Mouse (Mus musculus) G1E (cell line): Measurements from ENCODE around the gene Gbgt1. TPM values are rescaled to one million over a fixed set of nuclear protein-coding genes. Genes with fewer than 3 reads are reported as not detected.

ENCODE experiments used
- ATAC-seq: 2 replicates; pipeline ENCODE4 v1.8.0; 2016; ENCODE audit warnings: mild to moderate bottlenecking; ENCODE audit not compliant: insufficient number of reproducible peaks, poor library complexity, low FRiP score, severe bottlenecking; ENCODE audit errors: extremely low read depth
- DNase-seq: peaks from one replicate; pipeline ENCODE4 v3.0.0; 2012; ENCODE audit warnings: low spot score
- H3K27me3 ChIP-seq: 2 replicates; pipeline ENCODE4 v1.6.1; 2012; ENCODE audit warnings: mild to moderate bottlenecking, low read length, inconsistent platforms; ENCODE audit not compliant: insufficient read depth
- H3K36me3 ChIP-seq: replicated peaks from 2 replicates; pipeline ENCODE3; 2012; ENCODE audit warnings: mild to moderate bottlenecking, inconsistent platforms
- H3K4me1 ChIP-seq: 2 replicates; pipeline ENCODE4 v1.6.1; 2012; ENCODE audit warnings: low read depth, low read length, inconsistent platforms, mixed read lengths; ENCODE audit not compliant: insufficient read depth
- H3K4me3 ChIP-seq: 2 replicates; pipeline ENCODE4 v1.5.1; 2012; ENCODE audit warnings: low read depth, mild to moderate bottlenecking, inconsistent platforms, low read length, moderate library complexity, mixed read lengths
- H3K9me3 ChIP-seq: replicated peaks from 2 replicates; pipeline ENCODE4 v1.6.1; 2012; ENCODE audit warnings: inconsistent platforms
- CTCF ChIP-seq: IDR thresholded peaks from 2 replicates; pipeline ENCODE4 v1.5.1; 2012; ENCODE audit warnings: low read depth, low read length, inconsistent platforms, mixed read lengths
- GATA1 ChIP-seq: IDR thresholded peaks from 2 replicates; pipeline ENCODE4 v1.6.1; 2012; ENCODE audit warnings: borderline replicate concordance, low read length, inconsistent platforms, mixed read lengths
- GATA2 ChIP-seq: IDR thresholded peaks from 2 replicates; pipeline ENCODE4 v1.6.1; 2012; ENCODE audit warnings: low read depth, low read length, inconsistent platforms, borderline replicate concordance
- POLR2AphosphoS5 ChIP-seq: IDR thresholded peaks from 2 replicates; pipeline ENCODE4 v1.6.1; 2012; ENCODE audit warnings: low read depth, low read length, inconsistent platforms; ENCODE audit not compliant: insufficient replicate concordance
- TAL1 ChIP-seq: conservative IDR thresholded peaks from 2 replicates; pipeline ENCODE4 v1.6.1; 2012; ENCODE audit warnings: low read depth, low read length, inconsistent platforms, mixed read lengths
- polyA plus RNA-seq: library from polyadenylated mRNA; stranded (reverse); fragments of >175 nt; gene quantifications from 2 replicates; pipeline ENCODE4 v1.2.3, GENCODE M21; 2012
- total RNA-seq, 2 experiments: library from RNA; stranded (forward) in 1 of 2; stranded (reverse) in 1 of 2; fragments of 200-1000 nt in 1 of 2; fragments of >200 nt in 1 of 2; fragmentation: Nextera tagmentation in 1 of 2; gene quantifications; 2 replicates each; pipeline ENCODE4 v1.2.3; 2014 to 2017

The Gbgt1 gene
- total RNA-seq (2014; fragmentation: Nextera tagmentation) (not detected in 2 replicates), total RNA-seq (2017) (not detected in 2 replicates), polyA plus RNA-seq (not detected in 2 replicates)

DNA sequence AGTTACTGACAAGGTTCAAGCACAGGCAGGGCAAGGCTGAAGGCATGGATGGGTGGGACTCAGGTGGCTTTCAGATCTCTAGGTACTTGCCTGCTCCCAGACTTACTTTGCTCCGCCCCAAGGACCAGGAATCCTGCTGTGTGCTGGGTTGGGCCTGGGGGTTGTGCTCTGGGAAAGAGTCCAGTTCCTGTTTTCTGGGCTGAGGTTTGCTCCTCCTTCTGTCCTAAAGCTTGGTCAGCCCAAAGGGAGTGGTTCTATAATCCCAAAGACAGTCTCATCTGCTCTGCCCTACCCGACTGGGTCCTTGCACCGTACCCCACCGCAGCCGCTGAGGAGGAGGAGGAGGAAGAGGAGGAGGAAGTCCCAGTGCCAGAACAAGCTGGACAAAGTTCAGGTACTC, at the start of gene Gbgt1:
Gbgt1 (plus strand) TSS at position 221 of the 400 bp plus-strand sequence.
- TF ChIP-seq POLR2AphosphoS5, result no peak
- no peak for TF ChIP-seq GATA1
- TF ChIP-seq GATA2, result no peak
- TF ChIP-seq CTCF, result no peak
- no peak for DNase-seq
- Histone ChIP-seq H3K36me3 (no peaks in the 10 kb centered on the region), H3K4me3 (no peak within 1 kb of the TSS), H3K9me3 (no peaks in the 10 kb centered on the region), H3K27me3 (peaks cover 25% of the 10 kb centered on the region), H3K4me1 (0 out of 2 replicates have a peak, but pooled peaks cover 2% of the 10 kb centered on the region)
- no peak for ATAC-seq

DNA sequence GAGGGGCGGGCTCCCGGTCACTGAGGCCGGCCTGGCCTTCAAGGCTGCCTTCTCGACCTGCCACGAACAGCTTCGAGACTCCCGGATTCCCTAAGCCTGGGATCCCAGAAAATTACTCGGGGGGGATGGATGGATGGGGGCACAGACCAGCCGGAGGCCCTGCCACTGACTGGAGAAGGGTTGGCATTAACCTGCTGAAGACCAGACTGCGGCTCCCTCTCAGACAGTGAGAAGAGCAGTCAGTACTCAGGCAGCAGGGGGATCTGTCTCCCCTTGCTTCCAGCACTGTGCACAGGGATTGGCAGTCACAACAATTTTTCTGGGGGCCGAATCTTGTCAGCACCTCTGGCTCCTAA, 49.4 kb upstream of the Gbgt1 start:
- ATAC-seq, result no peak
- Histone ChIP-seq H3K9me3 (peaks cover 9% of the 10 kb centered on the region), H3K27me3 (peaks cover 14% of the 10 kb centered on the region; the same call in 1 of the 2 replicates)

GRCm38 (mm10) chr2:28451663-28452062, 45.0 kb upstream of the Gbgt1 start:
- Histone ChIP-seq H3K4me3 (no peak overlapping the region), H3K4me1 (no peaks in the 10 kb centered on the region), H3K27me3 (peaks cover 25% of the 10 kb centered on the region; the same call in 1 of the 2 replicates), H3K36me3 (no peaks in the 10 kb centered on the region), H3K9me3 (peaks cover 5% of the 10 kb centered on the region; the same call in 1 of the 2 replicates)
- TF ChIP-seq POLR2AphosphoS5 (no peak), GATA1 (no peak), GATA2 (no peak), TAL1 (no peak), CTCF (no peak)
- no peak for DNase-seq
- ATAC-seq, result no peak

More for the DNA sequence above, 49.4 kb upstream of the Gbgt1 start:
- no peak for TF ChIP-seq POLR2AphosphoS5
- TF ChIP-seq TAL1, result no peak
- no peak for TF ChIP-seq CTCF
- no peak for TF ChIP-seq GATA1
- no peak for TF ChIP-seq GATA2
- no peak for DNase-seq
- H3K36me3 ChIP-seq, result no peaks in the 10 kb centered on the region
- H3K4me1 ChIP-seq, result no peaks in the 10 kb centered on the region
- no peak overlapping the region for H3K4me3 ChIP-seq

GRCm38 (mm10) chr2:28453539-28453938, 43.2 kb upstream of the Gbgt1 start:
- no peaks in the 10 kb centered on the region for H3K9me3 ChIP-seq
- no peak for ATAC-seq
- H3K36me3 ChIP-seq, result no peaks in the 10 kb centered on the region
- DNase-seq, result no peak
- no peak overlapping the region for H3K4me3 ChIP-seq
- H3K4me1 ChIP-seq, result no peaks in the 10 kb centered on the region
- TF ChIP-seq TAL1 (no peak), POLR2AphosphoS5 (no peak), GATA2 (no peak), CTCF (no peak), GATA1 (no peak)
- H3K27me3 ChIP-seq, result peaks cover 25% of the 10 kb centered on the region; the same call in 1 of the 2 replicates

- no peaks in the 10 kb centered on the region for H3K9me3 ChIP-seq
- H3K27me3 ChIP-seq, result peaks cover 19% of the 10 kb centered on the region
- H3K4me3 ChIP-seq, result no peak overlapping the region
- no peak for ATAC-seq
- no peaks in the 10 kb centered on the region for H3K36me3 ChIP-seq
- no peaks in the 10 kb centered on the region for H3K4me1 ChIP-seq
- no peak for TF ChIP-seq CTCF
- TF ChIP-seq POLR2AphosphoS5, result no peak
- no peak for TF ChIP-seq GATA1
- TF ChIP-seq GATA2, result no peak
- DNase-seq, result no peak
These were observed 40.1 kb upstream of the Gbgt1 start for GRCm38 (mm10) chr2:28456616-28457015.

DNA sequence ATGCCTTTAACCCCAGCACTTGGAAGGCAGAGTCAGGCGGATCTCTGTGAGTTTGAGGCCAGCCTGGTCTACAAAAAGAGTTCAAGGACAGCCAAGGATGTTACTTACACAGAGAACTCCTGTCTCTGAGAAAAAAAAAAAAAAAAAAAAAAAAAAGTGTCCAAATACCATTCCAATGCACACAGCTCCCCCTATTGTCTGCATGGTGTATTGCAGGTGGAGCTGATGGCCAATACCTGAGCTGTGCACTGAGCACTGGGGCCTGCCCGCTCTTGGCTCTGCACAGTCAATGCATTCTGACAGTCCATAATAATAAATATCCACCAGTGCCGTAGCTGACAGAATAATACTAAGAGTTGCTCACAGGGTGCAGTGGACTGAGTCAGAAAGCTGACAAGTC, 32.8 kb upstream of the Gbgt1 start:
- no peak overlapping the region for H3K4me3 ChIP-seq
- peaks cover 34% of the 10 kb centered on the region for H3K27me3 ChIP-seq
- H3K9me3 ChIP-seq, result no peaks in the 10 kb centered on the region
- H3K36me3 ChIP-seq, result peaks cover 3% of the 10 kb centered on the region
- TF ChIP-seq POLR2AphosphoS5 (no peak), CTCF (peak; percentile 85)
- DNase-seq (peak; percentile 26), ATAC-seq (no peak)
- H3K4me1 ChIP-seq, result peaks cover 14% of the 10 kb centered on the region

DNA sequence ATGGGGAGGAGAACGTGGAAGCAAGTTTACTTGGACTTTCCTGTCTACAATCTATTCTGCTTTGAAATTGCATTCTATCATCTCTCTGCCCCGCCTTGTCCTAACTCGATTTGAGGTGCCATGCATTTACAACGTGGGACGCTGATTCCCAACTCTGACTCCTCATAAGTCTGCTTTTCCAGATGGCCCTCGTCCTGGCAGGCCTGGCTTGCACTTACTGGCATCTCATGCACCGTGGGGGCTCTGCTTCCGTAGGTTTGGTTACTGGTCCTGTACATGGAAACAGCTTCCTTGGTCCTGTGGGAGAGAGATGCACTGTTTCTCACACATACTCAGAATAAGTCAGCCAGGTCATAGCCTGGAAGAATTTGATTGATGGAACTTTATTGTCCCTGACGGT, 31.8 kb upstream of the Gbgt1 start:
- DNase-seq (no peak), ATAC-seq (no peak)
- Histone ChIP-seq H3K36me3 (peaks cover 13% of the 10 kb centered on the region), H3K27me3 (peaks cover 34% of the 10 kb centered on the region), H3K4me3 (no peak overlapping the region), H3K4me1 (peaks cover 24% of the 10 kb centered on the region), H3K9me3 (peaks cover 4% of the 10 kb centered on the region; the same call in 1 of the 2 replicates)
- TF ChIP-seq GATA1 (no peak), GATA2 (no peak), TAL1 (no peak), POLR2AphosphoS5 (no peak), CTCF (no peak)
